Comparison of ENCODE assay signal across 8 mouse cellular contexts in genomic region chr5:57715524-57716400, GRCm38 (mm10). TPM values are rescaled to one million over a fixed set of nuclear protein-coding genes. Genes with fewer than 3 reads are reported as not detected.
DNase-seq lines count a peak whose midpoint lies in the region; ATAC-seq and TF ChIP-seq lines count a peak whose summit lies in the region.

No protein-coding gene starts in this region.

- peaks cover 12% of the 10 kb centered on the region for H3K27me3 ChIP-seq in Patski
- H3K27me3 ChIP-seq in hindbrain, embryonic 12.5 days = peaks cover 3% of the 10 kb centered on the region; the same call in 1 of the 2 replicates

- H3K4me1 ChIP-seq in hindbrain, embryonic 12.5 days = peaks cover 7% of the 10 kb centered on the region

- in situ Hi-C loops in Patski (cut with MboI; ENCODE audit: low pct_unique_long_range_greater_than_20kb) = loop anchor here (5.0 kb wide), 1 partner anchor 152 kb away; no protein-coding TSS in a partner anchor

- POLR2A ChIA-PET in Patski (lab: Charles Lee) = interaction anchor here (1.1 kb wide), 1 partner anchor 64 kb away, joined by 3 read pairs; no protein-coding TSS in a partner anchor

- peak overlapping the region; percentile 65 for H3K4me3 ChIP-seq in hindbrain, embryonic 12.5 days

- H3K4me2 ChIP-seq in hindbrain, embryonic 12.5 days (replicated peaks) = peak overlapping the region; percentile 83

- peak; percentile 45 for ATAC-seq in Patski
- peak; percentile 63 for ATAC-seq in hindbrain, embryonic 12.5 days (ENCODE audit: low FRiP score)

- no peaks in the 10 kb centered on the region for H3K9me3 ChIP-seq in hindbrain, embryonic 12.5 days (replicated peaks)

- peak overlapping the region; percentile 83 for H3K27ac ChIP-seq in hindbrain, embryonic 12.5 days

- under 1% methylated on average over 53 of the region's 53 CpGs for WGBS in hindbrain, embryonic 12.5 days

- TF ChIP-seq CTCF in Patski (IDR thresholded peaks at IDR 0.05) = no peak

- no peaks in the 10 kb centered on the region for H3K36me3 ChIP-seq in hindbrain, embryonic 12.5 days

- CTCF ChIA-PET in Patski (lab: Charles Lee) = interaction anchor here (1.0 to 1.6 kb wide), 2 partner anchors 323 to 1022 kb away, joined by 3 read pairs; no protein-coding TSS in a partner anchor

- no peak for DNase-seq in Patski (ENCODE audit: low read depth, low spot score)
- peak; percentile 82 to 91 for DNase-seq in cerebellum, postnatal 10 days
- DNase-seq in frontal cortex, postnatal 10 days (ENCODE audit: low spot score in 2 of 2) = peak; percentile 79 to 83
- DNase-seq in left cerebral cortex, adult 11 months (ENCODE audit: low spot score) = peak; percentile 75
- DNase-seq in lung, postnatal 25 days (ENCODE audit: low spot score) = peak; percentile 13
- peak; percentile 38 for DNase-seq in retina, postnatal 7 days (ENCODE audit: low read depth, low spot score)
- peak; percentile 64 to 66 for DNase-seq in urinary bladder, adult 18-20 months (ENCODE audit: low spot score in 2 of 2)

- peak overlapping the region; percentile 73 for H3K9ac ChIP-seq in hindbrain, embryonic 12.5 days

RNA-seq across cellular contexts. Expression of gene Pcdh7, which starts 2.0 kb away (rescaled TPM):
- 139 TPM for polyA plus RNA-seq in Patski (2021)
- polyA plus RNA-seq in hindbrain, embryonic 12.5 days (2016; fragmentation: Nextera tagmentation; extraction: Ambion mirVana) = 15.3 and 16.8 TPM in 2 replicates
